In the genomic region with DNA sequence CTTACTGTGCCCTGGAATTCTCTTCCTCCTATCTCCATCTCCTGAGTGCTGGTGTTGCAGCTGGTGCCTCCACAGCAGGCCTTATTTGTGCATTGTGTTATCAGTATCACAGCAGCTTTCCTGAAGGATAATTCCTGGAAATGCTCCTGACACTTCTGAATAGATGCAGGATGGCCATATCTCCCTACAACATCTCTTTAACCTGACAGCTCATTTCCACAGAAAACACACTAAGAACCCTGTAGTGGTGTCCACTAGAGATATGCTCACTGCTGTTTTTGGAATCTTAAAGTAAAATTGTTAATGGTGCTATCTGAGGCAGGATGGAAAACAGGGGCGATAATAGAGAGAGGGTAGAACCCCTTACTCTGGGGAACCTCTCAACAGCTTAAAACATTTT, we compare ENCODE assay signal across 18 mouse cellular contexts. TPM values are rescaled to one million over a fixed set of nuclear protein-coding genes. Genes with fewer than 3 reads are reported as not detected.
DNase-seq lines count a peak whose midpoint lies in the region; ATAC-seq lines count a peak whose summit lies in the region.
"Had no signal": no experiment of that assay in that cellular context is flagged by ENCODE, and none has a peak within 500 bp of the region (broad histone marks: within the 10 kb centered on the region; RNA-seq: fewer than 3 reads in every experiment).

No protein-coding gene starts in this region.

- 63% methylated on average over 1 of the region's 1 CpGs for WGBS in heart, embryonic 10.5 days
- 65% methylated on average over 1 of the region's 1 CpGs for WGBS in heart, embryonic 16.5 days

- no peak overlapping the region for H3K4me3 ChIP-seq in heart, embryonic 10.5 days
- no peak overlapping the region for H3K4me3 ChIP-seq in heart, embryonic 16.5 days (ENCODE audit: low read length)
- H3K4me3 ChIP-seq: embryonic facial prominence, embryonic 13.5 days; hindbrain, embryonic 13.5 days; limb, embryonic 15.5 days; midbrain, embryonic 12.5 days had no signal

- no peak overlapping the region for H3K9ac ChIP-seq in heart, embryonic 16.5 days (ENCODE audit: low read length)
- H3K9ac ChIP-seq: embryonic facial prominence, embryonic 13.5 days; hindbrain, embryonic 13.5 days; limb, embryonic 15.5 days; midbrain, embryonic 12.5 days had no signal

- H3K4me2 ChIP-seq in heart, embryonic 16.5 days (ENCODE audit: low read depth, low read length), result no peak overlapping the region
- H3K4me2 ChIP-seq: embryonic facial prominence, embryonic 13.5 days; hindbrain, embryonic 13.5 days; limb, embryonic 15.5 days; midbrain, embryonic 12.5 days had no signal

- H3K27ac ChIP-seq in heart, embryonic 10.5 days, result no peak overlapping the region
- peak overlapping the region; percentile 43 for H3K27ac ChIP-seq in heart, embryonic 16.5 days (ENCODE audit: low read length)
- H3K27ac ChIP-seq: embryonic facial prominence, embryonic 13.5 days; hindbrain, embryonic 13.5 days; limb, embryonic 15.5 days; midbrain, embryonic 12.5 days had no signal

- H3K4me1 ChIP-seq in heart, embryonic 10.5 days, result no peaks in the 10 kb centered on the region
- H3K4me1 ChIP-seq in heart, embryonic 16.5 days (ENCODE audit: control insufficient read depth, insufficient read depth, low read length), result no peaks in the 10 kb centered on the region
- H3K4me1 ChIP-seq: embryonic facial prominence, embryonic 13.5 days; hindbrain, embryonic 13.5 days; limb, embryonic 15.5 days; midbrain, embryonic 12.5 days had no signal

- H3K36me3 ChIP-seq in heart, embryonic 10.5 days, result no peaks in the 10 kb centered on the region
- no peaks in the 10 kb centered on the region for H3K36me3 ChIP-seq in heart, embryonic 16.5 days (ENCODE audit: control insufficient read depth, insufficient read depth)
- H3K36me3 ChIP-seq: embryonic facial prominence, embryonic 13.5 days; hindbrain, embryonic 13.5 days; limb, embryonic 15.5 days; midbrain, embryonic 12.5 days had no signal

- no peaks in the 10 kb centered on the region for H3K27me3 ChIP-seq in heart, embryonic 10.5 days (ENCODE audit: insufficient read depth, poor library complexity, severe bottlenecking)
- no peaks in the 10 kb centered on the region for H3K27me3 ChIP-seq in heart, embryonic 16.5 days (ENCODE audit: control insufficient read depth, insufficient read depth, low read length)
- H3K27me3 ChIP-seq: embryonic facial prominence, embryonic 13.5 days; hindbrain, embryonic 13.5 days; limb, embryonic 15.5 days; midbrain, embryonic 12.5 days had no signal

- H3K9me3 ChIP-seq in heart, embryonic 10.5 days, result no peaks in the 10 kb centered on the region
- no peaks in the 10 kb centered on the region for H3K9me3 ChIP-seq in heart, embryonic 16.5 days (replicated peaks; ENCODE audit: control insufficient read depth, low read length)
- H3K9me3 ChIP-seq: embryonic facial prominence, embryonic 13.5 days; hindbrain, embryonic 13.5 days; limb, embryonic 15.5 days; midbrain, embryonic 12.5 days had no signal

- peak; percentile 85 for ATAC-seq in heart, embryonic 16.5 days (replicated peaks; ENCODE audit: extremely low read depth, insufficient read depth, low FRiP score)
- ATAC-seq: activated CD4-positive, CD25-positive, alpha-beta regulatory T cell, adult 4 months; forebrain, embryonic 14.5 days had no signal

- peak; percentile 16 to 77 for DNase-seq in heart, adult 18-20 months
- DNase-seq in heart, embryonic 10.5 days (ENCODE audit: low spot score), result no peak
- peak; percentile 65 to 86 for DNase-seq in heart, adult 9 months (ENCODE audit: low spot score in 2 of 2)
- DNase-seq in kidney, postnatal 36 days, result peak; percentile 17 to 72
- no peak for DNase-seq in B cell, adult 2 months
- DNase-seq in MN1 (ENCODE audit: low spot score), result no peak
- DNase-seq in urinary bladder, postnatal 4 days (ENCODE audit: low spot score in 2 of 2), result no peak
- DNase-seq: cerebellum, postnatal 36 days; right cerebral cortex, postnatal 4 days had no signal

RNA-seq across cellular contexts. Expression of gene Olfr686, which starts 20.9 kb away (rescaled TPM):
- not detected for total RNA-seq in heart, adult 18-20 months (2021)
- not detected in 2 replicates for polyA plus RNA-seq in heart, embryonic 10.5 days (2016; fragmentation: Nextera tagmentation; extraction: Ambion mirVana)
- polyA plus RNA-seq in heart, embryonic 16.5 days (2015; fragmentation: Nextera tagmentation; extraction: Ambion mirVana), result not detected in 2 replicates
- total RNA-seq: gastrocnemius, adult 18-20 months had no signal
- polyA plus RNA-seq: activated CD4-positive, CD25-positive, alpha-beta regulatory T cell, adult 4 months; embryonic facial prominence, embryonic 13.5 days; forebrain, embryonic 14.5 days; hindbrain, embryonic 13.5 days; limb, embryonic 15.5 days; midbrain, embryonic 12.5 days; urinary bladder, adult 2 months had no signal

RNA-seq across cellular contexts. Expression of gene Olfr685, which starts 42.3 kb away (rescaled TPM):
- not detected for total RNA-seq in heart, adult 18-20 months (2021)
- not detected in 2 replicates for polyA plus RNA-seq in heart, embryonic 10.5 days (2016; fragmentation: Nextera tagmentation; extraction: Ambion mirVana)
- not detected in 2 replicates for polyA plus RNA-seq in heart, embryonic 16.5 days (2015; fragmentation: Nextera tagmentation; extraction: Ambion mirVana)
- total RNA-seq: gastrocnemius, adult 18-20 months had no signal
- polyA plus RNA-seq: activated CD4-positive, CD25-positive, alpha-beta regulatory T cell, adult 4 months; forebrain, embryonic 14.5 days; hindbrain, embryonic 13.5 days; limb, embryonic 15.5 days; midbrain, embryonic 12.5 days; urinary bladder, adult 2 months had no signal

RNA-seq across cellular contexts. Expression of gene Olfr688, which starts 59.8 kb away (rescaled TPM):
- total RNA-seq in heart, adult 18-20 months (2021), result not detected
- not detected in 2 replicates for polyA plus RNA-seq in heart, embryonic 10.5 days (2016; fragmentation: Nextera tagmentation; extraction: Ambion mirVana)
- not detected in 2 replicates for polyA plus RNA-seq in heart, embryonic 16.5 days (2015; fragmentation: Nextera tagmentation; extraction: Ambion mirVana)
- total RNA-seq: gastrocnemius, adult 18-20 months had no signal
- polyA plus RNA-seq: activated CD4-positive, CD25-positive, alpha-beta regulatory T cell, adult 4 months; embryonic facial prominence, embryonic 13.5 days; forebrain, embryonic 14.5 days; hindbrain, embryonic 13.5 days; limb, embryonic 15.5 days; midbrain, embryonic 12.5 days; urinary bladder, adult 2 months had no signal

Comparison
In these comparisons a context has a peak if more than half of its experiments do, and no peak if none do; other contexts are left out.
1. DNase-seq: peak in heart, adult 18-20 months (2 of 2), heart, adult 9 months (2 of 2) and kidney, postnatal 36 days (2 of 2); none in heart, embryonic 10.5 days (single experiment), B cell, adult 2 months (0 of 2), MN1 (single experiment) and urinary bladder, postnatal 4 days (0 of 2).